Mouse (Mus musculus) neural tube, embryonic 14.5 days (tissue): ENCODE data around the gene Plekhj1. TPM values are rescaled to one million over a fixed set of nuclear protein-coding genes. Genes with fewer than 3 reads are reported as not detected.
A peak's percentile ranks its signal among the peaks of the same experiment; 100 is the strongest.

Source experiments
- ATAC-seq: fragments of 200-750 bp; cut with Nextera tagmentation; 2 replicates; pipeline ENCODE4 v1.8.0; 2017; ENCODE audit warnings: low read depth, mild to moderate bottlenecking, moderate TSS enrichment, moderate library complexity
- H3K27ac ChIP-seq: fragments of 300-500 bp; sonication (generic); 2 replicates; pipeline ENCODE4 v1.5.1; 2014; ENCODE audit warnings: low read depth, mild to moderate bottlenecking, control low read depth, low read length, moderate library complexity, mixed read lengths
- H3K27me3 ChIP-seq: fragments of 300-500 bp; sonication (generic); 2 replicates; pipeline ENCODE4 v1.6.1; 2014; ENCODE audit warnings: low read length; ENCODE audit not compliant: control insufficient read depth, insufficient read depth
- H3K36me3 ChIP-seq: fragments of 300-500 bp; sonication (generic); 2 replicates; pipeline ENCODE4 v1.6.1; 2014; ENCODE audit warnings: low read length, mixed read lengths; ENCODE audit not compliant: control insufficient read depth, insufficient read depth
- H3K4me1 ChIP-seq: fragments of 300-500 bp; sonication (generic); 2 replicates; pipeline ENCODE4 v1.6.1; 2014; ENCODE audit warnings: low read length; ENCODE audit not compliant: control insufficient read depth, insufficient read depth
- H3K4me2 ChIP-seq: fragments of 300-500 bp; sonication (generic); 2 replicates; pipeline ENCODE4 v1.6.1; 2014; ENCODE audit warnings: mild to moderate bottlenecking, low read depth, low read length, control low read depth
- H3K4me3 ChIP-seq: fragments of 300-500 bp; sonication (generic); 2 replicates; pipeline ENCODE4 v1.5.1; 2014; ENCODE audit warnings: low read depth, low read length, control low read depth, mixed read lengths
- H3K9ac ChIP-seq: fragments of 300-500 bp; sonication (generic); replicated peaks from 2 replicates; pipeline ENCODE4 v1.6.1; 2014; ENCODE audit warnings: low read depth, mild to moderate bottlenecking, control low read depth, low read length, mixed read lengths
- H3K9me3 ChIP-seq: fragments of 300-500 bp; sonication (generic); 2 replicates; pipeline ENCODE4 v1.6.1; 2016; ENCODE audit warnings: low read length; ENCODE audit not compliant: control insufficient read depth
- WGBS: fragments of 180-500 bp; shearing (Covaris S2); extraction: QIAGEN DNeasy Blood & Tissue Kit; methylation state at CpG from one replicate; pipeline ENCODE4 v1.1.7; 2014; 5-methylcytosine and 5-hydroxymethylcytosine counted together
- polyA plus RNA-seq: library from polyadenylated mRNA; unstranded; fragments of >200 nt; fragmentation: Nextera tagmentation; extraction: Ambion mirVana; gene quantifications from 2 replicates; pipeline ENCODE4 v1.2.1, GENCODE M21; 2014

Gene Plekhj1
- polyA plus RNA-seq, 1 experiment from 2014 or later, result 126 TPM

GRCm38 (mm10) chr10:80802996-80803395, 4.6 kb upstream of the Plekhj1 start:
- no peaks in the 10 kb centered on the region for H3K27me3 ChIP-seq
- no peak for ATAC-seq
- 84% methylated on average over 3 of the region's 3 CpGs for WGBS
- H3K36me3 ChIP-seq, result peaks cover 37% of the 10 kb centered on the region
- no peak overlapping the region for H3K27ac ChIP-seq
- H3K9ac ChIP-seq, result no peak overlapping the region
- no peak overlapping the region for H3K4me3 ChIP-seq
- H3K4me1 ChIP-seq, result peaks cover 18% of the 10 kb centered on the region
- no peaks in the 10 kb centered on the region for H3K9me3 ChIP-seq
- H3K4me2 ChIP-seq, result no peak overlapping the region

- H3K27ac ChIP-seq, result no peak overlapping the region
- H3K4me2 ChIP-seq, result no peak overlapping the region
- 95% methylated on average over 10 of the region's 10 CpGs for WGBS
- H3K9ac ChIP-seq, result no peak overlapping the region
- peaks cover 18% of the 10 kb centered on the region for H3K4me1 ChIP-seq
- H3K27me3 ChIP-seq, result no peaks in the 10 kb centered on the region
- H3K36me3 ChIP-seq, result peaks cover 37% of the 10 kb centered on the region
- H3K9me3 ChIP-seq, result no peaks in the 10 kb centered on the region
- no peak overlapping the region for H3K4me3 ChIP-seq
- ATAC-seq, result no peak
Measured at GRCm38 (mm10) chr10:80802204-80802912, 3.9 kb upstream of the Plekhj1 start.

- Histone ChIP-seq H3K9me3 (no peaks in the 10 kb centered on the region), H3K27ac (peak overlapping the region; percentile 97), H3K36me3 (peaks cover 50% of the 10 kb centered on the region), H3K27me3 (no peaks in the 10 kb centered on the region), H3K4me3 (peak overlapping the region; percentile 94), H3K4me2 (peak overlapping the region; percentile 91), H3K9ac (peak overlapping the region; percentile 95), H3K4me1 (peaks cover 24% of the 10 kb centered on the region)
- no peak for ATAC-seq
- 4% methylated on average over 18 of the region's 18 CpGs for WGBS
Measured at GRCm38 (mm10) chr10:80799070-80799566, 692 bp upstream of the Plekhj1 start.

- peak; percentile 66 for ATAC-seq
- Histone ChIP-seq H3K9ac (peak overlapping the region; percentile 95), H3K4me1 (peaks cover 24% of the 10 kb centered on the region), H3K4me3 (peak overlapping the region; percentile 94), H3K4me2 (peak overlapping the region; percentile 75), H3K27ac (peak overlapping the region; percentile 97), H3K9me3 (no peaks in the 10 kb centered on the region), H3K27me3 (no peaks in the 10 kb centered on the region), H3K36me3 (peaks cover 48% of the 10 kb centered on the region)
- WGBS, result 3% methylated on average over 57 of the region's 59 CpGs
Measured at GRCm38 (mm10) chr10:80797186-80798149, 958 bp downstream of the Plekhj1 start.

GRCm38 (mm10) chr10:80796307-80796848, 2.0 kb downstream of the Plekhj1 start:
- Histone ChIP-seq H3K36me3 (peaks cover 46% of the 10 kb centered on the region), H3K4me3 (no peak overlapping the region; the same call in 1 of the 2 replicates)
- WGBS, result 83% methylated on average over 9 of the region's 9 CpGs

GRCm38 (mm10) chr10:80794750-80795149, 3.7 kb downstream of the Plekhj1 start:
- Histone ChIP-seq H3K4me1 (peaks cover 20% of the 10 kb centered on the region), H3K9ac (no peak overlapping the region), H3K4me3 (no peak overlapping the region), H3K27ac (no peak overlapping the region), H3K4me2 (no peak overlapping the region), H3K9me3 (no peaks in the 10 kb centered on the region), H3K36me3 (peaks cover 51% of the 10 kb centered on the region), H3K27me3 (no peaks in the 10 kb centered on the region)
- no peak for ATAC-seq
- WGBS, result 90% methylated on average over 8 of the region's 8 CpGs

More at GRCm38 (mm10) chr10:80796307-80796848, 2.0 kb downstream of the Plekhj1 start:
- Histone ChIP-seq H3K27me3 (no peaks in the 10 kb centered on the region), H3K9me3 (no peaks in the 10 kb centered on the region), H3K27ac (no peak overlapping the region), H3K4me1 (peaks cover 24% of the 10 kb centered on the region), H3K4me2 (peak overlapping the region; percentile 75), H3K9ac (0 out of 2 replicates have a peak overlapping the region, but pooled peaks have one; percentile 95)
- no peak for ATAC-seq

- Histone ChIP-seq H3K27me3 (no peaks in the 10 kb centered on the region), H3K9ac (no peak overlapping the region), H3K4me1 (peaks cover 15% of the 10 kb centered on the region), H3K9me3 (no peaks in the 10 kb centered on the region), H3K36me3 (peaks cover 58% of the 10 kb centered on the region), H3K4me3 (no peak overlapping the region), H3K27ac (0 out of 2 replicates have a peak overlapping the region, but pooled peaks have one; percentile 35), H3K4me2 (no peak overlapping the region)
- 88% methylated on average over 4 of the region's 4 CpGs for WGBS
- no peak for ATAC-seq
Measured at GRCm38 (mm10) chr10:80793803-80794202, 4.6 kb downstream of the Plekhj1 start.

GRCm38 (mm10) chr10:80793033-80793784, 5.2 kb downstream of the Plekhj1 start:
- Histone ChIP-seq H3K4me2 (no peak overlapping the region), H3K4me1 (peaks cover 15% of the 10 kb centered on the region), H3K9ac (no peak overlapping the region), H3K27me3 (no peaks in the 10 kb centered on the region), H3K27ac (no peak overlapping the region), H3K9me3 (no peaks in the 10 kb centered on the region), H3K4me3 (no peak overlapping the region), H3K36me3 (peaks cover 64% of the 10 kb centered on the region)
- WGBS, result 94% methylated on average over 13 of the region's 13 CpGs
- no peak for ATAC-seq
